Mouse (Mus musculus) cerebral cortex, adult 2 months (tissue): ENCODE data around the gene Klhdc10.

ENCODE experiments used
- WGBS: fragments of 180-500 bp; shearing (Covaris S2); methylation state at CpG from one replicate; pipeline ENCODE4 v1.1.7; 2018; 5-methylcytosine and 5-hydroxymethylcytosine counted together

Gene Klhdc10

GRCm38 (mm10) chr6:30401308-30402015, at the start of gene Klhdc10:
TSS of gene Klhdc10 (plus strand) at chr6:30401868.
- WGBS = under 1% methylated on average over 41 of the region's 41 CpGs

- 63% methylated on average over 8 of the region's 8 CpGs for WGBS
These were observed 48.9 kb upstream of the Klhdc10 start for GRCm38 (mm10) chr6:30352762-30353161.

GRCm38 (mm10) chr6:30353661-30354060, 48.0 kb upstream of the Klhdc10 start:
- WGBS = 85% methylated on average over 8 of the region's 8 CpGs

- WGBS = 62% methylated on average over 5 of the region's 5 CpGs
These were observed 46.9 kb upstream of the Klhdc10 start for GRCm38 (mm10) chr6:30354760-30355159.

- WGBS = 71% methylated on average over 8 of the region's 8 CpGs
These were observed 46.0 kb upstream of the Klhdc10 start for GRCm38 (mm10) chr6:30355701-30356100.

GRCm38 (mm10) chr6:30356161-30356560, 45.5 kb upstream of the Klhdc10 start:
- WGBS = 87% methylated on average over 5 of the region's 5 CpGs

- 89% methylated on average over 12 of the region's 12 CpGs for WGBS
These were observed 45.0 kb upstream of the Klhdc10 start for GRCm38 (mm10) chr6:30356680-30357079.

GRCm38 (mm10) chr6:30357561-30358177, 44.0 kb upstream of the Klhdc10 start:
- WGBS = 19% methylated on average over 9 of the region's 9 CpGs

- 55% methylated on average over 12 of the region's 12 CpGs for WGBS
These were observed 41.7 kb upstream of the Klhdc10 start for GRCm38 (mm10) chr6:30359762-30360509.

GRCm38 (mm10) chr6:30363808-30364207, 37.9 kb upstream of the Klhdc10 start:
- 63% methylated on average over 5 of the region's 5 CpGs for WGBS

- WGBS = 77% methylated on average over 3 of the region's 3 CpGs
These were observed 32.4 kb upstream of the Klhdc10 start for GRCm38 (mm10) chr6:30369291-30369690.

GRCm38 (mm10) chr6:30372627-30373369, 28.9 kb upstream of the Klhdc10 start:
- 57% methylated on average over 17 of the region's 17 CpGs for WGBS

- 85% methylated on average over 16 of the region's 16 CpGs for WGBS
These were observed 26.7 kb upstream of the Klhdc10 start for GRCm38 (mm10) chr6:30374731-30375510.

GRCm38 (mm10) chr6:30375791-30376190, 25.9 kb upstream of the Klhdc10 start:
- WGBS = 62% methylated on average over 1 of the region's 1 CpGs

GRCm38 (mm10) chr6:30381116-30381515, 20.6 kb upstream of the Klhdc10 start:
- 69% methylated on average over 3 of the region's 3 CpGs for WGBS

- 23% methylated on average over 4 of the region's 4 CpGs for WGBS
These were observed 11.4 kb upstream of the Klhdc10 start for GRCm38 (mm10) chr6:30390271-30390670.

- WGBS = 15% methylated on average over 33 of the region's 33 CpGs
These were observed 10.7 kb upstream of the Klhdc10 start, which contains the start of gene Zc3hc1 for GRCm38 (mm10) chr6:30390714-30391697. TSS of gene Zc3hc1 (minus strand) at chr6:30391028.

GRCm38 (mm10) chr6:30391996-30392395, 9.7 kb upstream of the Klhdc10 start:
- WGBS = 93% methylated on average over 7 of the region's 7 CpGs

GRCm38 (mm10) chr6:30400146-30400545, 1.5 kb upstream of the Klhdc10 start:
- 82% methylated on average over 5 of the region's 5 CpGs for WGBS

- WGBS = 2% methylated on average over 7 of the region's 7 CpGs
These were observed 952 bp upstream of the Klhdc10 start for GRCm38 (mm10) chr6:30400716-30401115.
